Mouse (Mus musculus) kidney, adult 11 months (tissue): ENCODE data around the gene Lias.
A peak's percentile ranks its signal among the peaks of the same experiment; 100 is the strongest.

Experiments used
- DNase-seq: peaks from one replicate; pipeline ENCODE4 v3.0.0; 2022

Gene Lias

DNA sequence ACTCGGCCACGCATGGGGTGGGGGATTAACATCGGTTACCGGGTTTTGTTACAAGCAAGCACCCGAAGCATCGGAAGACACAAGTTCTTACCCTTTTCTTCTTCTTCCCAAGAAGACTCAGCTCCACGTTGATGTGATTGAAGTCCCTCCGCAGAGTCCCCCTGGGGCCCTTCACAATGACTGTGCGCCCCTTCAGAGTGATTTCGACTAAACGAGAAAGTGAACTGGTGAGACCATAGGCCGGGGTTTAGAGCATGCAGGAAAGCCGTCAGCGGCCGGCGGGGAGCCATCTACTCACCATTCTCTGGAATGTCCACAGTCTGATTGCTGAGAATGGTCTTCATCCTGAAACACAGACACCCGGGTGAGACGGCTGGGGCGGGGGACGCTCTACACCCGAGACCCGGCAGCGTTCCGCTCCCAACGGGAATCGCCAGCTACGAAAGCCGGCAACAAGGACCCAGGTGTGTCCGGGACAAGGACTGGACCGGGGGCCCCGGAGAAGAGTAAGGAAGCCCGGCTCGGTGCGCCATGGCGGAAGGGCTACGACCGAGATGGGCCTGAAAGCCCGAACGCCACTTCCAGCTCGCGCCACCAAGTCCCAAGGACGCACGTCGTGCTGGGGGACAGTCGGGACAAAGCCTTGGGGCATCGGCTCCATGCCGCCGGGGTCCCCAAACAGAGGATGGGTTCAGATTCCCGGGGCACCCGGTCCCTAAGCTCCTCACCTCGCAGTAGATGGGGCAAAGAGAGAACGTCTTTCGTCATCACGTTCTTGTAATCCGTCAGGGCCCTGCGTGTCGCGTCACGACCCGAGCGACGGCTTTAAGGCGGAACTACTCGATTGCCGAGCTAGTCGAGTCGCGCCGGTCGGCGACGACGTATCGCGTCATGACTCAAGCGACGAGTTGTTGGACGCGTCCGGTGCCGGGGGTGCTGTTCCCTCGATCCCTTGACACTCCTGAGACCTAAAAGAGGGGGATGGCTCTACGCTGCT is at the start of gene Lias, which contains the start of gene Rpl9:
TSS of gene Lias (plus strand) at position 850 of the 997 bp plus-strand sequence.
TSS of gene Rpl9 (minus strand) at position 797 of the 997 bp plus-strand sequence.
- peak; percentile 98 for DNase-seq

DNA sequence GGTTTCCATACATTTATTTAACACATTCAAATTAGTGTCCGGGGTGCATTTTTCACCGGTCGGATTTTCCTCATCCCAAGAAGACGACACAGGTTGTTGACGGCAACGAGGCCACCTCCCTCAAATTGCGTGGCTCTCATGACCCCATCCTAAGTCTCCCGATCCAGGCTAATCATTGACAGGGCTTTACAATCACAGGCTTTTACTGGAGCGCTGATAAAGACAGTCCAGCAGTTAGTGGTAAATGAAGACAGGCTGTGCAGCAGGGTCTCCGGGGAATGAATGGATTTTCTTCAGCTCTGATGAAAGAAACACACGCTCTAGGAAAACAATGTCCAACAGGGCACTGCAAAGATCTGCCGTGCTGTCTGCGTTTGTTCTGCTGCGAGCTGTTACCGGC is 43.1 kb upstream of the Lias start, which contains the start of gene Klb:
TSS of gene Klb (plus strand) at position 147 of the 400 bp plus-strand sequence.
- no peak for DNase-seq

DNA sequence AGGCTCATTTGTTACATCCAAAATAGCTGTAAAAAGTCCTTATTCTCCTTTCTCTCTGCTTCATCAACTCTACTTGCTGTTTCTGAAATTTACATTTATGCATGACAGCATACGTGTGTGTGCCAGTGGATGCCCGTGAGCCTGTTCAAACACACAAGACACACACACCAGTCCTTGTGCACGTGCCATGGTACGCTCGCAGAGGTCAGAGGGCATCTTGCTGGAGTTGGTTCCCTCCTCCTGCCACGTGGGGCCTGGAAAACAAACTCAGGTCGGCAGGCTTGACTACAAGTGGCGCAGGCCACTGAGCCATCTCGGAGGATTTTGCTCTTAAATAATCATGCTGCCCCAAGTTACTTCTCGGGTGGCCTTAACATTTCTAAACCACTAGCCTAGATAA is 40.8 kb upstream of the Lias start:
- no peak for DNase-seq

DNA sequence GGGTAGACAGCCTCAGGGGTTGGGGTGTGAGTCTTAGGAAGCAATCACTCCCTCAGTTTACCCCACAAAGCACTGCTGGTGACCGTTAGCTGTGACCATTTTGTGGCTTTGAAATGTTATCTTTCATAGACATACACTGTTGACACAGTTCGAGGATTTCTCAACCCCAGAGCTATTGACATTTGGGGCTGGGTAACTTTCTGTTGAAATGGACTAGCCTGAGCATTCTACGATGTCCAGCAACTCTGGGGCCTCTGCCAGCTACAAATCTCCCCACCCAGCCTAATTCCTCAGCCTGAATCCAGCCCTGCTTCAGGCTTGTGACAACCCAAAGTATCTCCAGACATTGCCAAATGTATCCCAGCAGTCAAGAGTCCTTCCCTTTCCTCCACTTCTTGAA is 37.2 kb upstream of the Lias start:
- DNase-seq, result no peak

DNA sequence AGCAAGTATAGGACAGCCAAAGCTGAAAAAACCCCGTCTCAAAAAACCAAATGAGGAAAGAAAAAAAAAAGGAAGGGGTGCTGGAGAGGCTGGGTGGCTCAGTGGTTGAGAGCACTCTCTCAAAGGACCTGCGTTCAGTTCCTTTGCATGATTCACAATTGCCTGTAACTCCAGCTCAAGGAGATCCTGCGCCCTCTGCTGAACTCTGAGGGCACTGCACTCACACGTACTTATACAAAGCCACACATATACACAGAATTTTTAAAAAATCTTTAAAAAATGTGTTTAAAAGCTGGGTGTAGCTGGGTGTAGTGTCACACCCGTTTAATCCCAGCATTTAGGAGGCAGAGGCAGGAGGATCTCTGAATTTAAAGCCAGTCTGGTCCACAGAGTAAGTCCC is 36.3 kb upstream of the Lias start:
- no peak for DNase-seq

DNA sequence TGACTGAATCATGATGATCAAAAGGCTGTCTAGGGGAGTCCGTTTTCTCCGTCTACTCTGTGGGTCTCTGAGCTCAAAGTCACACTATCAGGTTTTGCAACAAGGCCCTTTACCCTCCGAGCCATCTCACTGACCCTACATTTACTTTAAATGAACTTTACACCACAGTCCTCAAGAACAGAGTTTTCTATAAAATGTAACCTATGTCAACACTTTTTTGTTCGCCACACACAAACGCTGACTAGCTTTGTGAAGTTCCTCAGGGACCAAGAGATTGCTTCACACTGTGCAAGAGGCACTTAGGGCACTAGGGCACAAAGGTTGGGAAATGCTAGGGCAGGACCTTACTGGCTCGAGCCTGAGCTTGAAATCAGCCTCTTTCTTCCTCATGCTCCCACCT is 34.4 kb upstream of the Lias start:
- DNase-seq, result no peak

DNA sequence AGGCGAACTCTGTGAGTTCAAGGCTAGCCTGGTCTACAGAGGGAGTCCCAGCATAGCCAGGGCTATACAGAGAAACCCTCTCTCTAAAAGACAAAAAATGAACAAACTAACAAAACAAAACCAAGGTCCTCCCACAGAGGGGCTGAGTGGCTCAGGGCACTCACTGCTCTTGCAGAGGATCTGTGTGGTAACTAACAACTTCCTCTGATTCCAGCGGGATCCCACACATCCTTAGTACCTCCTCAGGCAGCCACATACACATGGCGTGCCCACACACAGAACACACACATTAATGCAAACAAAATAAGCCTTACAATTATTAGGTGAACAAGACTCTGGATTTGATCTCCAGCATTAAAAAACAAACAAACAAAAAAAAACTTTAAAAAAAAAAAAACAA is 33.5 kb upstream of the Lias start:
- DNase-seq, result no peak

DNA sequence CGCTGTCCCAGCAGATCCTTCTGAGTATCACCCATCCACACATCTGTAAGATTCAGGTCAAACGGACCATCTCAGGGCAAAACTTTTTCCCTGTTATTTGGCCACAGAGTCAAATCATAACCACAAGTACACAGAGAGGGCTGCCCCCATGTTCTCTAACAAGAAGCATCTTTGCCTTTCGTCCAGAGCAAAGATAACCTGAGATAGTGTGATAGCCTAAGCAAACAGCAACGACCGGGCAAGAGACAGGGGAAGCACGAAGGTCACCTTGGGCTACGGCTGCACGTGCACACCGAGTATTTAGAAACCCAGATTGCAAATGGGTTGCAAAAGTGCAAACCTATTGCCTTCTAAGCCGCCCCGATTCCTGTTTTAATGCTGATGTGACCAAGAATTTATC is 23.5 kb upstream of the Lias start:
- no peak for DNase-seq

DNA sequence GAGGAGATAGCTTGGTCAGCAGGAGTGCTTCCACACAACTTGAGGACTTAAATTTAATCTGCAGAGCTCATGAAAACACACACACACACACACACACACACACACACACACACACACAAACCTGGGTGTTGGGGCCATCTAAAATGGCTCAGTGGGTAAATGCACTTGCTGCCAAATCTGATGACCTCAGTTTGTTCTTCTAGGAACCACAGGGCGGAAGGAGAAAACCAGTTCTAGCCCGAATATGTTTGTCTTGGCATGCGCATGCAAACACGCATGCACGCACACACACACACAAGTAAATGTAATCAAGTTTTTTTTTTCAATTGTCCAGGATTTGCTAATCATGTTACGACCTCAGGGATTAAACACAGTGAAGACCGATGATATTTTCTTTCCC is 19.7 kb upstream of the Lias start:
- no peak for DNase-seq

DNA sequence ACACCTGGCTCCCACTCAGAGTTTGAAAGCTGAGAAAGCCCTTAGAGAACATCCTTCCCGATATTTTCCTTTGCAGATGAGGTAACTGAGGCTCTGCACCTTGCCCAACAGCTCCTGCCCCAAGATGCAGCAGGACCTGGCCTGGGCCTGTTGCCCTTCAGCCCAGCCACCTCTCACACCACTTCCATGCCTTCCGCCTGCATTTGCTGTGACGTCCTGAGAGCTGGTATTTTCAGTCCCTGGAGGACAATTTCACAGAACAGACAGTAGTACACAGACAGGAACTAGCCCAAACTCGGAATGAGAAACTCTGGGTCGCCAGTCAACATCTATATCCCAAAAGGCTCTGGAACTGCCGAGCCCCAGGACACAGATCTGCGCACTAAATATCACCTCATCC is 16.6 kb upstream of the Lias start:
- no peak for DNase-seq

DNA sequence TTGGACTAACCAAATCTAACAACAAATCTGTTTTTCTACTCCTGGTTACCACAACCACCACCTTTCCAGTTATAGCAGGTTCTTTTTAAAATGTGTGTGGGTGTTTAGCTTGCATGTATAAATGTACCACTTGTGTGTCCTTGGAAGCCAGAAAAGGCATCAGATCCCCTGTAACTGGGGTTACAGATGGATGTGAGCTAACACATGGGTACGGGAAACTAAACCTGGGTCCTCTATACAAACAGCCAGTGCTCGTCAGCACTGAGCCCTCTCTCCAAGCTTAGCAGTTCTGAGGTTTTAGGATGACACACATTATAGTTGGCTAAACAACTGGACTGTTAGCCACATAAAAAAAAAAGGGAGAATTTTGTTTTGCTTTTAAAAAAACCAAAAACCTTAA is 5.6 kb upstream of the Lias start:
- no peak for DNase-seq

DNA sequence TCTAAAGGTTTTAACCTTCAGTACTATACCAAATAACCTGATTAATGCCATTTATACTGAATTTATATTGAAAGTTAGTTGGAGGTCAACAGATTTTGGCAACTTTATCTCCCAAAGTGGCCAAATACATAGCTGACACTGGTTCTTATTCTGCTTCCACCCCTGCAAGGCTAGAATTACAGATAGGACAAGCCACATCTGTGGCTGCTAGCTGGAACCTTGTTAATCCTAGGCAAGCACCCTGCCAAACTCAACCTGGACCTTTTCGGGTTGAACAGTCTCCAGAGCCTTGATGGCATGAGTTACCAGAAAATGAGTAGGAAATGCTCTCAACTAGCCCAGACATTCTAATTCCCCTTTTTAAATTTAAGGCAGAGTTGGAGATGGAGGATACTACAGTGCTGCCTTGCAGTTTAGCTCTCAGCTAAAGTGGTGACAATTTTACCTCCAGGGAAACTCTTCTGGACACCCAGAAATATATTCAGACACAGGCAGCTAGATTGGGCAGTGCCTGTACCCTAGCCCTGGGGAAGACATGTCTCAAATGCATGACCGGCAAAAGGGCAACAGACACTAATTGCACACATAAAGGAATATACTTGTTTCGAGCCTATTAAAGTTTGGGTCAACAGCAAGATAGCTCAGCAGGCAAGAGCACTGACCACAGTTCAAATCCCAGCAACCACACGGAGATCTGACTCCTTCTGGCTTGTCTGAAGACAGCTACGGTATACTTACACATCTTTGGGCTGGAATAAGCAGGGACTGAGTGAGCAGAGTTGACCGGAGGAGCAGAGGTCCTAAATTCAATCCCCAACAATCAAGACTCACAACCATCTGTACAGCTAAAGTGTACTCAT is 4.1 kb upstream of the Lias start:
- DNase-seq, result no peak

DNA sequence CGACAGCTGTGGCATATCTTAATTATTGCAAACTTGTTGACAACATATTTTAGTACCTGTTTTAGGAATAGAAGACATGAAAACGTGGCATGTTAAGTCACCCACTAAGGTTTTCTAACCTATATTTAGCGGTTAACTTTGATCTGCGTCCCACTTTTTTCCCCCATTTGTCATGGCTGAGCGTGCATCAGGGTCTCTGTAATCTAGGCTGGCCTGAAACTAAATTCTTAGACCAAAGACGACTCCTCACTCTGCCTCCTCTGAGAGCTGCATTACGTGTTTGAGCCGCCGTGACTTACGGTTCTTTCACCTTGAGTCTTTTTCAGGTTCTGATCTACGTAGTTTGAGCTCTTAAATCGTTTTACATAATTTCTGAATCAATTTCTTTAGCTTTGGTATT is 456 bp downstream of the Lias start:
- no peak for DNase-seq

DNA sequence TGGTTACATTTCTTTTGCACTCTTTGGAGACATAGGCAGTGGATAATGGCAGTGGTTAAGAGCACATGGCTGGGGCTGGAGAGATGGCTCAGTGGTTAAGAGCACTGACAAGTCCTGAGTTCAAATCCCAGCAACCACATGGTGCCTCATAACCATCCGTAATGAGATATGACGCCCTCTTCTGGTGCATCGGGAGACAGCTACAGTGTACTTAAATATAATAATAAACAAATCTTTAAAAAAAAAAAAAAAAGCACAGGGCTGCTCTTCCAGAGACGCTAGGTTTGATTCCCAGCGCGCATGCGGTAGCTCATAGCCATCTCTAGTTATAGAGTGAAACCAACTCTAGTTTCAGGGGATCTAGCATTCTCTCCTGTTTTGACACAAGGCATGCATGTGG is 3.1 kb downstream of the Lias start:
- DNase-seq, result no peak

DNA sequence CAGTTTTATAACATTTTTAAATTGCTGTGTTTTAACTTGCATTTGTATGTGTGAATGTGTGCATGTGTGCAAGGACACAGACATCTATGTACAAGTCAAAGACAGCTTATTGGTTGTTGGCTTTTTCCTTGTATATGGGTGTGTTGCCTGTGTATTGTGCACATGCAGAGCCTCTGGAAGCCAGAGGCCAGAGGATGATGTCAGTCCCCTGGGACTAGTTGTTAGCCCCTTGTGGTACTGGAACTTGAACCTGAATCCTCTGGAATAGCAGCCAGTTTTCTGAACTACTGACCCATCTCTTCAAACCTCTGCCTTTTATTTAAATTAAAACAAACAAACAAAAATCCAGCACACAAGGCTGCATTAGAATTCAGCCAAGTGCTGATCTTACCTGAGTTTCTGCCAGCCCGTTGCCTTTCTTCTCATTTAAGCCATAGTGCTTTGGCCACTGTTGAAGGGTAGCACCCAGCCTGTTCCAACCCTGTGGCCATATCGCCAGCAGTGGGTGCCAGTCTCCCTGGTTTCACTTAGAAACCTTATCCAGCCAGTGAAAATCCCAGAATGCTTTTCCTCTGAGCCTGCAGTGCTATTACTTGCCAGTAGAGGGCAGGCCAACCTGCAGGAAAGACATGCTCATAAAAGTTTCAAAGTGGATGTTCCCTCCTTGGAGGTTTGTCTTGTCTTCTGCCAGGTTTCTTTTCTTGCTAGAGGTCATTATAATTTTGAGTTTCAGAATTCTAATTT is 10.1 kb downstream of the Lias start:
- peak; percentile 83 for DNase-seq

DNA sequence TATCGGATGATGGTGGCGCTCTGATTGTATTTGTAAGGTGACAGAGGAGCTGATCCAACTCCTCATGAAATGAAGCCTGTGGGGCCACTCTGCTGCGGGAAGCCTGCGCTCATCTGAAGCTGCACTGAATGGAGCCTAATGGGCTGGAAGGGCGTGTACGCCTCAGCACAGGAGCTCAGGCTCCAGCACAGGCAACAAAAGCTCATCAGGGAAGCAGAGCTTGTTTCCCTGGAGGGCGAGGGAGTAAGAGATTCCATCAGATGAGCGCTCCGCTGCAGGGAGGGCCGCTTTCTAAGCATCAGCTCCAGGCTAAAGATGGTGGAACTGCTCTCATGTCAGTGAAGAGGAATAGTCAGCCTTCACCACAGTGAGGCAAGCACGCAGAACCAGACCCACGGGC is 16.7 kb downstream of the Lias start:
- no peak for DNase-seq

DNA sequence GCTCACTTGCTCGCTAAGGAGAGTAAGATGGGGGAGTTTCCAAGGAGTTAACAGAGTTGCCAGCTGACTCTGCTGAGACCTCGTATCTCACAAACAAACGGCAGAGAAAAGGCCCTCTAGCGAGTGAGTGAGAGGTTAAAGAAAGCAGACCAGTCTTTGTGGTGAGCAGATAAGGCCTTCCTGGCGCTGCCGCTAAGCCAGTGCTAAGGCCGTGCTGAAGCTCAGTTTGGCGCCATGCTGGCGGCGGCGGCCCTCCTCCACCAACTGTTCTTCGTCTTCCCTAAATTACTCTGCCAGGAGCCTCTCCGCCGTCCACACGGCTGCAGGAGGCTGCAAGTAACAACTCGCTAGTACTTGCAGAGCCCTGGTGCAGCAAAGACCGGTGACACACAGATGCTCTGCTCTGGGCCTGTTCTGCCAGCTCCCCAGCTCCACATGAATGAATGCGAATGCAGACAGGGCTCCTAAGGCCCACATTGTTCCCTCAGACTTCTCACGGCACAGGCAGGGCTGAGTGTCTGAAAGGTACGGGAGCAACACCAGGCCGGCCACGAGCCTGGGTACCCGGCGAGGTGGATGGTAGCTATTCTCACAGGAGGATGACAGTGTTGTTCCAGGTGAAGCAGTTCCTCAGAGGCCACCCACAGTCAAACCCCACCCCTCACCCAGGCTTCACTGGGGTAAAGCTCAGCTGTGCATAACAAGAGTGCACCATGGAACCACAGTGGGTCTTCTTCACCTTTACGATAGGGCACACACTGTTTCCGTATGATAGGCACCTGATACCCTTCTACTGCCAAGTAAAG is 24.6 kb downstream of the Lias start:
- DNase-seq, result no peak

DNA sequence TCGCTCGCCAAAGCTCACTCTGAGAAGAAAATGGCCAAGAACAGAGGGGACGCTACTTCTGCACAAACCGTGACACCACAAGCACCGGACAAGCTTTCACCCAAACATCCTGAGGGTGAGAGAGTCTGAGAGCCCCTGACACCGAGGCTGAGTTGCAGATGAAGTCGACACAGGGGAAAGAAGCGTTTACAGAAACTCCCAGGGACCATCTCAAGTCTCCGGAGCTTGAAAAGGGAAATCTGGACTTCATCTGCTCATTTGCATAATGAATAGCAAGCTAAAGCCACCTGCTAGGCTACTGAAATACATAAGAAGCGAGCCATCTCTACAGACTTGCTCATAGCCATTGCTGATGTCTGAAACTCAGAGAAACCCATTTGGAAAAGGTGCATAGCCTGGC is 27.8 kb downstream of the Lias start:
- no peak for DNase-seq

DNA sequence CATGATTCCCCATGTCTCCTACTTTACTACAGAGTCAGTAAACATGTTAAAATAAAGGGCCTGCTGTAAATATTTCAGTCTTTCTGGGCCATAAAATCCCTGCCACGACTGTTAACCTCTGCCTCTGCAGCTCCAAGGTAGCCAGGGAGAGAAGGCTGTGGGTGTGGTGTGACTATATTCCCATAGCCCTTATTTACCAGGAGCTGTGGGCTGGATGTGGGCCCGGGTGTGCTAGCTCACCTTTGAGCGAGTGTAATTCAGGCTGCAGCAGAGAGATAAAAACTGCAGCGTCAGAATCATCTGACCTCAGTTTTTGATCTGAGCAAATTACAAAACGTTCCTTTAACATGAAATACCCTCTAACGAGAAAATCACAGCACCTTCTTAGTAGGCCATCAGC is 29.5 kb downstream of the Lias start:
- no peak for DNase-seq

DNA sequence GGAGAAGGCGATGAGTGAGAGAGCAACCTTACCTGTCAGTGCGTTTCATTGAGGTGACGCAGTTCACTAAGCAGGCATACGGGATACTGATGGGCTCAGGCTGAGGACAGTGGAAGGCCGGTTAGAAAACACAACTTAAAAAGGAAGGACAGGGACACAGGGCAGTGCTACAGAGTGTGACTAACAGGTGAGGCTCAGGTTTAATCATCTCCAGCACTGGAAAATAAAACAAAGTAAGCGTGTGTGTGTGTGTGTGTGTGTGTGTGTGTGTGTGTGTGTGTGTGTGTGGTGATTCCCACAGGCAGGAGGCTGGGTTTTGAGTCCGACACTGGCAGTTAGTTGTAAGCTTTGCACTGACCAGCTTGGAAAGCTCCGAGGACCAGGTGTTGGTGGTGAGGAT is 31.5 kb downstream of the Lias start:
- DNase-seq, result peak; percentile 29

DNA sequence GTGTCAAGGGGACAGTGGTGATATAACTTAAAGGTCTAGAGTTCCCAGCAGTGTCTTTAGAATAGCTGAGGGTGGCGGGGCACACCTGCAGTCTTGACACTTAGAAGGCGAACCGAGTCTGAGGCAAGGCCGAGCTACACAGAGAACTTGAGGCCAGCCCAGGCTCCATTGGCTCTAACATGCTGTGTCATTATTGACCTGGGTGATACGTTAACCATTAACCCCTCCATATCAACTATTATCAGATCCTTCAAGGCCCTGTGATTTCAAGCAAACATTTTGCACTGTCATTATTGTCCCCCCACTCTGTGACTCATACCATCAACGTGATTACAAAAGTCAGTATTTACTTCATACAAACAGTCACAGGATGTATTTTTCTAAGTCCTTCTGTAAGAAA is 32.9 kb downstream of the Lias start:
- DNase-seq, result peak; percentile 49

DNA sequence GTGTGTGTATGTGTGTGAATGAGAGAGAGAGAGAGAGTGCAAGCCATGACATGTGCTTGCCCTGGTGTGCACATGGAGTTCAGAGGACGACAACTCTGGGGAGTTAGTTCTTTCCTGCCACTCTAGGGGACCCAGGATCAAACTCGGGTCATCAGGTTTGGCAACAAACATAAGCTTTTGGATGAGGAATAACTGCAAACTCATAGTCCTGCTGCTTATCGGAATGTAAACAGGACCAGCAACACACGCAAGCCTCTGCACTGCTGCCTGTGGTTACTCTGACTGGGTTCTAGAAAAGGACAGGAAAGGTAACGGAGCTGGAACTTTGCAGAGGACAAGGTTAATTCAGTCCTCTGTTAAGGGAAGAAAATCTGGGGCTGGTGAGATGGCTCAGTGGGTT is 34.0 kb downstream of the Lias start:
- no peak for DNase-seq
